Mouse (Mus musculus): ENCODE measurements around the gene Thsd7b. TPM values are rescaled to one million over a fixed set of nuclear protein-coding genes. Genes with fewer than 3 reads are reported as not detected.
"Not testable (repeated sequence)": the region's sequence is repeated elsewhere in the genome, so short reads cannot be mapped to it uniquely, and the experiment has no call there.

Thsd7b gene
- polyA plus RNA-seq, 1 experiment from 2014 or later = 3.0 TPM

- WGBS = 46% methylated on average over 6 of the region's 6 CpGs
- no peaks in the 10 kb centered on the region for H3K4me1 ChIP-seq
- H3K9me3 ChIP-seq = no peaks in the 10 kb centered on the region
- ATAC-seq (ENCODE audit: low FRiP score, low read depth) = no peak
- no peak overlapping the region for H3K9ac ChIP-seq
- H3K4me3 ChIP-seq = no peak overlapping the region
- no peak overlapping the region for H3K4me2 ChIP-seq (replicated peaks)
- no peaks in the 10 kb centered on the region for H3K36me3 ChIP-seq
- no peak overlapping the region for H3K27ac ChIP-seq
- no peaks in the 10 kb centered on the region for H3K27me3 ChIP-seq
Measured at GRCm38 (mm10) chr1:130192190-130193028, 919.3 kb downstream of the Thsd7b start.

GRCm38 (mm10) chr1:130217404-130217803 is 944.3 kb downstream of the Thsd7b start:
- H3K27me3 ChIP-seq = no peaks in the 10 kb centered on the region
- H3K9ac ChIP-seq = no peak overlapping the region
- no peak overlapping the region for H3K4me2 ChIP-seq (replicated peaks)
- no peak overlapping the region for H3K4me3 ChIP-seq
- H3K9me3 ChIP-seq = no peaks in the 10 kb centered on the region
- ATAC-seq (ENCODE audit: low FRiP score, low read depth) = peak; percentile 69; the same call in 1 of the 2 replicates
- no peaks in the 10 kb centered on the region for H3K4me1 ChIP-seq
- no peaks in the 10 kb centered on the region for H3K36me3 ChIP-seq
- H3K27ac ChIP-seq = no peak overlapping the region
- 30% methylated on average over 3 of the region's 3 CpGs for WGBS

- Histone ChIP-seq H3K27ac (no peak overlapping the region), H3K36me3 (no peaks in the 10 kb centered on the region), H3K4me3 (no peak overlapping the region), H3K9me3 (no peaks in the 10 kb centered on the region), H3K9ac (no peak overlapping the region), H3K4me1 (no peaks in the 10 kb centered on the region), H3K4me2 (replicated peaks) (no peak overlapping the region), H3K27me3 (no peaks in the 10 kb centered on the region)
- WGBS = 70% methylated on average over 2 of the region's 2 CpGs
- no peak for ATAC-seq (ENCODE audit: low FRiP score, low read depth)
Measured at GRCm38 (mm10) chr1:130222904-130223303, 949.8 kb downstream of the Thsd7b start.

GRCm38 (mm10) chr1:130245563-130245962 is 972.5 kb downstream of the Thsd7b start:
- no peak for ATAC-seq (ENCODE audit: low FRiP score, low read depth)
- no peaks in the 10 kb centered on the region for H3K27me3 ChIP-seq

GRCm38 (mm10) chr1:130246264-130246663 is 973.2 kb downstream of the Thsd7b start:
- not testable (repeated sequence) for H3K36me3 ChIP-seq; ATAC-seq (ENCODE audit: low FRiP score, low read depth)

More at GRCm38 (mm10) chr1:130245563-130245962, 972.5 kb downstream of the Thsd7b start:
- Histone ChIP-seq H3K4me1 (no peaks in the 10 kb centered on the region), H3K36me3 (no peaks in the 10 kb centered on the region), H3K4me3 (no peak overlapping the region), H3K27ac (no peak overlapping the region), H3K9me3 (no peaks in the 10 kb centered on the region), H3K9ac (no peak overlapping the region), H3K4me2 (replicated peaks) (no peak overlapping the region)
- 84% methylated on average over 3 of the region's 3 CpGs for WGBS

GRCm38 (mm10) chr1:130246930-130247329 is 973.8 kb downstream of the Thsd7b start:
- not testable (repeated sequence) for H3K27ac ChIP-seq; ATAC-seq (ENCODE audit: low FRiP score, low read depth); H3K36me3 ChIP-seq; H3K9me3 ChIP-seq; H3K4me1 ChIP-seq; H3K4me2 ChIP-seq (replicated peaks); H3K4me3 ChIP-seq; H3K9ac ChIP-seq; H3K27me3 ChIP-seq
- WGBS = 85% methylated on average over 4 of the region's 4 CpGs

More at GRCm38 (mm10) chr1:130246264-130246663, 973.2 kb downstream of the Thsd7b start:
- 88% methylated on average over 4 of the region's 4 CpGs for WGBS
- not testable (repeated sequence) for H3K9me3 ChIP-seq; H3K4me2 ChIP-seq (replicated peaks); H3K9ac ChIP-seq; H3K27ac ChIP-seq; H3K27me3 ChIP-seq; H3K4me3 ChIP-seq; H3K4me1 ChIP-seq

GRCm38 (mm10) chr1:130262046-130262445 is 988.9 kb downstream of the Thsd7b start:
- Histone ChIP-seq H3K9me3 (no peaks in the 10 kb centered on the region), H3K27ac (no peak overlapping the region), H3K27me3 (no peaks in the 10 kb centered on the region), H3K36me3 (no peaks in the 10 kb centered on the region), H3K4me2 (replicated peaks) (no peak overlapping the region), H3K4me3 (no peak overlapping the region), H3K9ac (no peak overlapping the region), H3K4me1 (no peaks in the 10 kb centered on the region)
- 72% methylated on average over 6 of the region's 6 CpGs for WGBS
- 0 out of 2 replicates have a peak, but pooled peaks have one; percentile 36 for ATAC-seq (ENCODE audit: low FRiP score, low read depth)

Measured in limb, embryonic 13.5 days (tissue).